Mouse (Mus musculus): ENCODE data around the gene Vps52. TPM values are rescaled to one million over a fixed set of nuclear protein-coding genes. Genes with fewer than 3 reads are reported as not detected.

Vps52 gene
- polyA plus RNA-seq, 1 experiment from 2014 or later = 42.4 TPM

DNA sequence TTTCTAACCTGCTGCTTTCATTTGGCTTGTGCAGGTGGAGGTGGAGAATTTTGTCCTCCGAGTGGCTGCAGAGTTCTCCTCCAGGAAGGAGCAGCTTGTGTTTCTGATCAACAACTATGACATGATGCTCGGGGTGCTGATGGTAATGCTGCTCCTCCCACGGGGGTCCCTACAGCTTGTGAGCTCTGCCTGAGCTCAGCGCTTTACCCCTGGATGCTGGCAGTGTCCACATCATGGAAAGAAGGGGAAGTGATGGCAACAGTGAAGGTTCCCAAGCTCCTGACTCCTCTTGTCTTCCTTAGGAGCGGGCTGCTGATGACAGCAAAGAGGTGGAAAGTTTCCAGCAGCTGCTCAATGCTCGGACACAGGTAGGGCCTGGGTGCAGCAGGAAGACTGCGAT is 7.3 kb downstream of the Vps52 start:
- ATAC-seq (ENCODE audit: insufficient read depth, low FRiP score, low read depth) = no peak
- Histone ChIP-seq H3K4me1 (no peaks in the 10 kb centered on the region), H3K9me3 (no peaks in the 10 kb centered on the region), H3K36me3 (peaks cover 36% of the 10 kb centered on the region), H3K27ac (no peak overlapping the region), H3K9ac (no peak overlapping the region), H3K4me2 (no peak overlapping the region), H3K27me3 (replicated peaks) (no peaks in the 10 kb centered on the region), H3K4me3 (replicated peaks) (no peak overlapping the region)
- WGBS = 93% methylated on average over 7 of the region's 7 CpGs

DNA sequence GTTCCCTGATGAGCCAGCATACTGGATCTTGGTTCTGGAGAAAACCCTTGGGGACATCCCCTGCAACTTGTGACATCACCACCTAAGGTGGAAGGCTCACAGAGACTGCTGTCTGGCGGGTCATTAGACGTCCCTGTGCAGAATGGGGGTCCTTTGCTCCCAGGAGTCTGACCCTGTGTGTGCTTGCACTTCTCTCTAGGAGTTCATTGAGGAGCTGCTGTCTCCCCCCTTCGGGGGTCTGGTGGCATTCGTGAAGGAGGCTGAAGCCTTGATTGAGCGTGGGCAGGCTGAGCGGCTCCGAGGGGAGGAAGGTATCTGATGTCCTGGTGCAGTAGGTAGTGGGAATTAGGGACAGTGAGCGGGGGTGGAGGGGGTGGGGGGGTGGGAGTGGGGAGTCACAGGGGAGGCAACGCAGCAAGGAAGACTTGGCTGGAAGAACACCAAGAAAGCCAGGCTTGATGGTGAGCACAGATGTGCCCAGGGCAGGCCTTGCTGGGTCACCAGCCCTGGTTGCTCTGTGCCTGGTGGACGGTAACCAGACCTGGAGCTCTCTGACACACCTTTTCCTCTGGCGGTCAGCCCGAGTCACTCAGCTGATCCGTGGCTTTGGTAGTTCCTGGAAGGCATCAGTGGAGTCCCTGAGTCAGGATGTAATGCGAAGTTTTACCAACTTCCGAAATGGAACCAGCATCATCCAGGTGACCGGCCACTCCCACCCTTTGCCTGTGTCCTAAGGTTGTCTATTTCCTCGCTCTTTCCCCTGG is 9.7 kb downstream of the Vps52 start:
- H3K36me3 ChIP-seq = peaks cover 22% of the 10 kb centered on the region
- ATAC-seq (ENCODE audit: insufficient read depth, low FRiP score, low read depth) = no peak
- no peak overlapping the region for H3K9ac ChIP-seq
- no peaks in the 10 kb centered on the region for H3K9me3 ChIP-seq
- 91% methylated on average over 17 of the region's 17 CpGs for WGBS
- no peak overlapping the region for H3K4me2 ChIP-seq
- H3K4me3 ChIP-seq (replicated peaks) = no peak overlapping the region
- H3K4me1 ChIP-seq = no peaks in the 10 kb centered on the region
- H3K27me3 ChIP-seq (replicated peaks) = no peaks in the 10 kb centered on the region
- no peak overlapping the region for H3K27ac ChIP-seq

DNA sequence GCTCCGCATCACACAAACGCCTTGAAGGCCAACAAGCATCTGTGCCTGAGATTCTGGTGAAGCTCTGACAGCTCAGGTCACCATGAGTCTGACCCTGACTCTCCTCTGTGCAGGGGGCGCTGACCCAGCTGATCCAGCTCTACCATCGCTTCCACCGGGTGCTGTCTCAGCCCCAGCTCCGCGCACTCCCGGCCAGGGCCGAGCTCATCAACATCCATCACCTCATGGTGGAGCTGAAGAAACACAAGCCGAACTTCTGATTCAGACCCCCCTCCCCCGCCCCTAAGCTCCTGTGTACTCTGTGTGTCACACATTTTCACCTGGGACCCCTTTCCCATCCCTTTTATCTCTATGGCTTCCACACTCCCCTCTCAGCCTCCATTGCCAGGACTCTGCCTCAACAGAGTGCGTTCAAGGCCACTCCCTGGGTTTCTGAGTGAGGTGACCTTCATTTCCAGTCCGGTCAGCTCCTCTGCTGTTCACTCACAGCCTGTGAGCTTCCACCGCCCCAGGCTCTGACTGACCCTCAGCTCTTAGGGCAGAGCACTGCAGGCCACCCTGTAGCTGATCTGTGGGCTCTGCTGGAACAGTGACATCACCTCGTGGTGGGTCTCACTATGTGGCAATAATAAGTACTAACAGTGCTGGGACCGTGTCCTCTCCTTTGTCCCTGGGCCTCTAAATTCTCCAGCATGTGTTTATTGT is 10.4 kb downstream of the Vps52 start:
- Histone ChIP-seq H3K4me1 (no peaks in the 10 kb centered on the region), H3K9ac (no peak overlapping the region), H3K4me3 (replicated peaks) (no peak overlapping the region), H3K4me2 (no peak overlapping the region), H3K36me3 (peaks cover 21% of the 10 kb centered on the region), H3K9me3 (no peaks in the 10 kb centered on the region), H3K27me3 (replicated peaks) (no peaks in the 10 kb centered on the region), H3K27ac (no peak overlapping the region)
- no peak for ATAC-seq (ENCODE audit: insufficient read depth, low FRiP score, low read depth)
- WGBS = 79% methylated on average over 16 of the region's 16 CpGs

DNA sequence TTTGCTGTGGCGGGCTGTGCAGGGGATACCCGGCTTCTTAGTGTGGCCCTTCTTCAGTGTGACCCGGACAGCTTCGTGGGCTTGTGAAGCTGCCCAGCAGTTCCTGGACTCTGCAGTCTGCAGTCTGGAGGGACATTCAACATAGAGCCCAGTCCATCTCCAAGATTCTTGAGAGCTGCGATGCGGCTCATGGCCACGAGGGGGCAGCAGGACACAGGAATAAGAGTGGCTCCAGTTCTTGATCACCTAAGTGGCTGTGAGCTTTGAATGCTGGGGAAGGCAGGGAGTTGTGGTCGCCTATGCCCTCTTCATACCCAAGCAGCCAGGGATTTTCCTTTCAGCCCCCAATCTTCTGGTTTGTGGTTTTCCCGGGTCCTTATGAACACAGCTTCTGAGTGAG is 12.9 kb downstream of the Vps52 start:
- no peaks in the 10 kb centered on the region for H3K27me3 ChIP-seq (replicated peaks)
- H3K4me1 ChIP-seq = no peaks in the 10 kb centered on the region
- no peak overlapping the region for H3K27ac ChIP-seq
- no peaks in the 10 kb centered on the region for H3K9me3 ChIP-seq
- peaks cover 12% of the 10 kb centered on the region; the same call in 1 of the 2 replicates for H3K36me3 ChIP-seq
- H3K9ac ChIP-seq = no peak overlapping the region
- no peak overlapping the region for H3K4me2 ChIP-seq
- peak; percentile 58 for ATAC-seq (ENCODE audit: insufficient read depth, low FRiP score, low read depth)
- 1% methylated on average over 9 of the region's 9 CpGs for WGBS
- no peak overlapping the region for H3K4me3 ChIP-seq (replicated peaks)

DNA sequence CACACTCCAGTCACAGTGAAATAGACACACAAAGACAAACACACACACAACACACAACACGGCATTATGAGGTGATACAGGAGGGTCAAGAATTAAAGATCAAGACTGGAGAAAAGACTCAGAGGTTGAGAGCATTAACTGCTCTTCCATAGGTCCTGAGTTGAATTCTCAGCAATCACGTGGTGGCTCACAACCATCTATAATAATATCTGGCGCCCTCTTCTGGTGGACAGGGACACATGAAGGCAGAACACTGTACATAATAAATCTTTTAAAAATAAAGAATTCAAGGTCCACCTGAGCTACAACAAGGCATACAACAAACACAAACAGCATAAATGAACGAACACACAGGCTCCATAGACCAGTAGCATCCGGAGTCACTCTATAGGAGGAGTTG is 13.3 kb downstream of the Vps52 start:
- Histone ChIP-seq H3K27me3 (replicated peaks) (no peaks in the 10 kb centered on the region), H3K36me3 (peaks cover 9% of the 10 kb centered on the region; the same call in 1 of the 2 replicates), H3K4me2 (no peak overlapping the region), H3K4me3 (replicated peaks) (no peak overlapping the region), H3K9ac (no peak overlapping the region), H3K4me1 (no peaks in the 10 kb centered on the region), H3K27ac (no peak overlapping the region), H3K9me3 (no peaks in the 10 kb centered on the region)
- WGBS = 24% methylated on average over 5 of the region's 5 CpGs
- no peak for ATAC-seq (ENCODE audit: insufficient read depth, low FRiP score, low read depth)

DNA sequence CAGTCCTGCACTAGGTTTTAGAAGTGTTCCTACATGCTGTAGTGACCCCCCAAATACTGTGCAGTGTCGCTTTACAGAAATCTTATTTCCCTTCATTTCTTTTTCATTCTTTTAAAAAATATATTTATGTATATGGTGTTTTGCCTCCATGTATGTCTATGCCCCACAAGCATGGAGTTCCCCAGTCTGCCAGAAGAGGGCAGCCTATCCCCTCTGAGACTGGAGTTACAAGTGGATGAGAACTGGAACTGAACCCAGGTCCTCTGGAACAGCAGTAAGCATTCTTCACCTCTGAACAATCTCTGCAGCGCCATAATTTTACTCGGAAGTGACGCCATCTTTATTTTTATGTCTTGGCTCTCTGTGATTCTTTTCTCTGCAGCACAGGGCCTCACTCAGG is 13.8 kb downstream of the Vps52 start:
- Histone ChIP-seq H3K9me3 (no peaks in the 10 kb centered on the region), H3K36me3 (peaks cover 7% of the 10 kb centered on the region; the same call in 1 of the 2 replicates), H3K4me3 (replicated peaks) (no peak overlapping the region), H3K4me1 (no peaks in the 10 kb centered on the region), H3K9ac (no peak overlapping the region), H3K27ac (no peak overlapping the region), H3K27me3 (replicated peaks) (no peaks in the 10 kb centered on the region), H3K4me2 (no peak overlapping the region)
- 73% methylated on average over 4 of the region's 4 CpGs for WGBS
- no peak for ATAC-seq (ENCODE audit: insufficient read depth, low FRiP score, low read depth)

DNA sequence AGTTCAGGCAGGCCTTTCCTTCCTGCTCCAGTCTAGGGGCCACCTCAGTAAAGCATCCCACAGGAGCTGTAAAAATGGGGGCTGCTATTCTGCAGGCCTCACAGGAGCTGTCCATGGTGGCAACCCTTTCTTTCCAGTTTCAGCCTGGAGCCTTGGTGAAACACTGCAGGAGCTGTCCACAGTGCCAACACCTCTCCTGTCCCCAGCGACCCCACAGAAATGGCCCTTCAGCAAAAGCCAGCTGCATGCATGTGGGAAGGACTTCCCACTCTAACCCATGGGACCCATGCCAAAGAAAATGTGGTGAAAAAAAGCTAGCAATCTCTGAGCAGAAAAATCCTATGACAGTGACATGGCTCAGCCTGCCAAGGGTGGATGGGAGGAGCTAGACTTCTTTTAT is 17.1 kb downstream of the Vps52 start:
- H3K4me1 ChIP-seq = 0 out of 2 replicates have a peak, but pooled peaks cover 1% of the 10 kb centered on the region
- H3K9ac ChIP-seq = no peak overlapping the region
- H3K4me3 ChIP-seq (replicated peaks) = no peak overlapping the region
- WGBS = 9% methylated on average over 1 of the region's 1 CpGs
- H3K27me3 ChIP-seq (replicated peaks) = peaks cover 14% of the 10 kb centered on the region
- no peaks in the 10 kb centered on the region for H3K36me3 ChIP-seq
- H3K27ac ChIP-seq = no peak overlapping the region
- no peak overlapping the region for H3K4me2 ChIP-seq
- no peak for ATAC-seq (ENCODE audit: insufficient read depth, low FRiP score, low read depth)
- no peaks in the 10 kb centered on the region for H3K9me3 ChIP-seq

DNA sequence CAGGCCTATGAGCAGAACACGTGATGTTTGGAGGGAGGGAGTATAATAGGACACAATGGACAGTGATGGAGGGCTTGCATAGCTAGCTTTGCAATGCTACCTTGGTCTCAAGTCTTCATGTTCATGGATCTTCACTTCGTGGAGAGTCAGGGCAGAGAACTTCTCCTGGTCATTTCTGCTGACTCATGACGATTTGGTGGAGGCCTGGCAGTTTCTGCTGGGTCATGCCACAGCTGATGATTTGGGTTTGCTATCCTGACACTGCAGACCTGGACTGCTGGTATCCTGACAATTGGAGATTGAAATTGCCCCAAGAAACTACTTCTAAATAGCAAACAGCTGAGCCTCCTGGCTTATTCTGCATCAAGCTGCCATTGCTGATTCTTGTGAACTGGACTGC is 18.0 kb downstream of the Vps52 start:
- no peaks in the 10 kb centered on the region for H3K36me3 ChIP-seq
- H3K4me2 ChIP-seq = no peak overlapping the region
- H3K9ac ChIP-seq = no peak overlapping the region
- H3K4me1 ChIP-seq = peaks cover 10% of the 10 kb centered on the region; the same call in 1 of the 2 replicates
- no peaks in the 10 kb centered on the region for H3K9me3 ChIP-seq
- no peak for ATAC-seq (ENCODE audit: insufficient read depth, low FRiP score, low read depth)
- H3K27me3 ChIP-seq (replicated peaks) = peaks cover 23% of the 10 kb centered on the region
- no peak overlapping the region for H3K27ac ChIP-seq
- WGBS = 62% methylated on average over 3 of the region's 3 CpGs
- H3K4me3 ChIP-seq (replicated peaks) = no peak overlapping the region

DNA sequence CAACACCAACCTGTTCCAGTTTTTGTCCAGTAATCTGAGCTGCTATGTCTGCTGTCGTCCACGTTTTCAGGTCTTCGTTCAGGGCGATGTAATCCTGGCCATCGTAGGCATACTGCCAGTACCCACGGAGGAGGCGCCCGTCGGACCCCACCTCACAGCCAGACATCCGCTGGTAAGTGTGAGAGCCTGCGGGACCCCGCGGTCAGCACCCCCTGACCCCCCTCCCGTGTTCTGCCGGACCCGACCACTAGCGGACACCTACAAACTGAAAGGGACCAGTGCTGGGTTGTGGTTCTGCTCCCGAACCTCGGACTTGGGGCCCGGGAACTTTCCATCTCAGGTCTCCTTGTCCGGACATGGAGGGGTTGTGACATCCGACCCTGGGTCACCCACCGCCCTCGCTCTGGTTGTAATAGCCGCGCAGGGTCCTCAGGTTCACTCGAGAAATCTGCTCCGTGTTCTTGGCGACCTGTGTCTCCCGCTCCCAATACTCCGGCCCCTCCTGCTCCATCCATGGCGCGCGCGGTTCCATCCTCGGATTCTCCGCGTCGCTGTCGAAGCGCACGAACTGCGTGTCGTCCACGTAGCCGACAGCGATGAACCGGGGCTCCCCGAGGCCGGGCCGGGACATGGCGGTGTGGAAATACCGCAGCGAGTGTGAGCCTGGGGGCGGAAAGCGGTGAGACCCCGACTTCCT is 22.4 kb downstream of the Vps52 start:
- H3K27me3 ChIP-seq (replicated peaks) = peaks cover 42% of the 10 kb centered on the region
- H3K9ac ChIP-seq = no peak overlapping the region
- no peaks in the 10 kb centered on the region for H3K36me3 ChIP-seq
- WGBS = 2% methylated on average over 57 of the region's 57 CpGs
- ATAC-seq (ENCODE audit: insufficient read depth, low FRiP score, low read depth) = no peak
- peak overlapping the region; percentile 81 for H3K4me2 ChIP-seq
- no peak overlapping the region for H3K27ac ChIP-seq
- H3K9me3 ChIP-seq = no peaks in the 10 kb centered on the region
- H3K4me1 ChIP-seq = peaks cover 19% of the 10 kb centered on the region; the same call in 1 of the 2 replicates
- peak overlapping the region; percentile 42 for H3K4me3 ChIP-seq (replicated peaks)

DNA sequence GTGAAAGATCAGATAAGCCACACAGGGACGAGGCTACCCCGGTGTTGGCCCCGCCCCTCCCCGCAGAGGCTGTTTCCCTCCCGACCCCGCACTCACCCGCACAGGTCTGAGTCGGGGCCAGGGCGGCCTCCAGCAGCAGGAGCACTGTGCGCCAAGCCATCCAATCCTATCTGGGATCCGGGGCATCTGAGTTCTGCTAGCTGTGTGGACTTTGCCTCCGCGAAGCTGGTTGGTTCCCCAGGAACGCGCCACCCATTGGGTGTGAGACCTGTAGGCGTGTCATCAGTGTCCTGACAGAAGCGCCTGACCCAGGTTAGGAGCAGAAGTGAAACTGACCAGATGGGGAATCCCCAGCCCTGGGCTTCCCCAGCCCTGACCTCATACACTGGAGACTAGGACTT is 23.0 kb downstream of the Vps52 start:
- WGBS = 1% methylated on average over 16 of the region's 17 CpGs
- no peak overlapping the region for H3K9ac ChIP-seq
- no peak overlapping the region for H3K27ac ChIP-seq

DNA sequence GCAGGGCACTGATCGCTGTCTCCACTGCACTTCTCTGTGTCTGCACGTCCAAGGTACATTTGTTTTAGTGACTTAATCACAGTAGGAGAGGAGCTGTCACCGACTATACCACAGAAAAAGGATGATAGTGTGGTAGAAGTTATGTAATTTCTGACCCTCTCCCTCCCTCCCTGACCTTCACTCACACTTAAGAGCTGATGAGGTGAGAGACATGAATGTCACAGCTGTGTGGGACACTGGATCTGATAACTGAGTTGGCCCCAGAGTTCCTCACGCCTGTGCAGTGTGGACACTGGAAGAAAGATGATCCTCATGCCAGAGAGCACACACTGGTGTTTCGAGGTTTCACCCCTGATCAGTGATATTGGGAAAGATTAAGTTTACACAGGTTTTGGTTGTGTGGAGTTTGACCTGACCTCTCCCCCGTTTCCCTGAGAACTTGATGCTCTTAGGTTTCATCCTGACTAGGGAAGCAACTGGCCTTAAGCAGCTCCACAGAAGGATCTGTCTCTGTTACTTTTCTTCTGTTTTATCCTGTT is 24.0 kb downstream of the Vps52 start:
- whole genome bisulfite sequencing = 69% methylated on average over 6 of the region's 6 CpGs
- Histone ChIP-seq H3K9me3 (no peaks in the 10 kb centered on the region), H3K4me2 (no peak overlapping the region), H3K9ac (no peak overlapping the region), H3K4me1 (peaks cover 19% of the 10 kb centered on the region; the same call in 1 of the 2 replicates), H3K36me3 (no peaks in the 10 kb centered on the region), H3K27me3 (replicated peaks) (peaks cover 42% of the 10 kb centered on the region), H3K4me3 (replicated peaks) (no peak overlapping the region), H3K27ac (no peak overlapping the region)
- no peak for ATAC-seq (ENCODE audit: insufficient read depth, low FRiP score, low read depth)

More for the DNA sequence above, 23.0 kb downstream of the Vps52 start:
- Histone ChIP-seq H3K27me3 (replicated peaks) (peaks cover 42% of the 10 kb centered on the region), H3K4me1 (peaks cover 19% of the 10 kb centered on the region; the same call in 1 of the 2 replicates), H3K36me3 (no peaks in the 10 kb centered on the region), H3K9me3 (no peaks in the 10 kb centered on the region), H3K4me2 (peak overlapping the region; percentile 81), H3K4me3 (replicated peaks) (peak overlapping the region; percentile 42)
- peak; percentile 85 for ATAC-seq (ENCODE audit: insufficient read depth, low FRiP score, low read depth)

All from stomach, embryonic 15.5 days (tissue).